In genomic region chr7:101541132-101541531, GRCm38 (mm10) we compare ENCODE assay signal across 9 mouse cellular contexts. TPM values are rescaled to one million over a fixed set of nuclear protein-coding genes. Genes with fewer than 3 reads are reported as not detected.
DNase-seq lines count a peak whose midpoint lies in the region; ATAC-seq and TF ChIP-seq lines count a peak whose summit lies in the region.
"Had no signal": no experiment of that assay in that cellular context is flagged by ENCODE, and none has a peak within 500 bp of the region (broad histone marks: within the 10 kb centered on the region; RNA-seq: fewer than 3 reads in every experiment).

No protein-coding gene starts in this region.

- TF ChIP-seq CTCF in lung, adult 2 months (IDR thresholded peaks at IDR 0.05; ENCODE audit: insufficient read depth, low read length), result peak; percentile 69

- no peak overlapping the region for H3K4me3 ChIP-seq in heart, embryonic 14.5 days (ENCODE audit: control insufficient read depth in 1 of 2, insufficient read depth in 1 of 2, low read depth in 1 of 2, low read length in 2 of 2)
- no peak overlapping the region for H3K4me3 ChIP-seq in lung, adult 2 months (replicated peaks; ENCODE audit: extremely low read depth, low read depth, low read length)
- H3K4me3 ChIP-seq: heart, embryonic 15.5 days had no signal

- 3% methylated on average over 11 of the region's 11 CpGs for WGBS in heart, embryonic 14.5 days
- 4% methylated on average over 11 of the region's 11 CpGs for WGBS in lung, adult 2 months

- no peak overlapping the region for H3K9ac ChIP-seq in heart, embryonic 14.5 days (ENCODE audit: low read length)
- H3K9ac ChIP-seq: heart, embryonic 15.5 days had no signal

- no peak overlapping the region for H3K27ac ChIP-seq in heart, embryonic 14.5 days (replicated peaks in 1 of 2; ENCODE audit: control insufficient read depth in 1 of 2, insufficient read depth in 1 of 2, low read depth in 2 of 2, low read length in 2 of 2)
- H3K27ac ChIP-seq: heart, embryonic 15.5 days had no signal

- H3K4me1 ChIP-seq in heart, embryonic 14.5 days (ENCODE audit: control insufficient read depth in 2 of 2, insufficient read depth in 2 of 2, low read length in 2 of 2), result no peaks in the 10 kb centered on the region
- no peaks in the 10 kb centered on the region for H3K4me1 ChIP-seq in lung, adult 2 months (ENCODE audit: control insufficient read depth, insufficient read depth, low read length)
- H3K4me1 ChIP-seq: heart, embryonic 15.5 days had no signal

- no peak for TF ChIP-seq POLR2A in lung, adult 2 months (IDR thresholded peaks at IDR 0.05; ENCODE audit: borderline replicate concordance, extremely low read depth, low read depth, low read length)

- H3K4me2 ChIP-seq in heart, embryonic 14.5 days (ENCODE audit: low read length), result 0 out of 2 replicates have a peak overlapping the region, but pooled peaks have one; percentile 1
- H3K4me2 ChIP-seq: heart, embryonic 15.5 days had no signal

- no peaks in the 10 kb centered on the region for H3K27me3 ChIP-seq in heart, embryonic 14.5 days (ENCODE audit: control insufficient read depth, insufficient read depth, low read length)
- H3K27me3 ChIP-seq: heart, embryonic 15.5 days had no signal

- H3K9me3 ChIP-seq in heart, embryonic 14.5 days (ENCODE audit: control insufficient read depth, low read length), result no peaks in the 10 kb centered on the region
- H3K9me3 ChIP-seq: heart, embryonic 15.5 days had no signal

- no peak for ATAC-seq in heart, embryonic 14.5 days (ENCODE audit: insufficient number of reproducible peaks, insufficient read depth, low FRiP score, low read depth)

- DNase-seq in CD4-positive, CD25-positive, alpha-beta regulatory T cell, adult 2 months (ENCODE audit: low read depth, low spot score), result peak; percentile 92
- peak; percentile 56 for DNase-seq in adrenal gland, adult 8-10 months
- peak; percentile 71 for DNase-seq in embryo, embryonic 11.5 days (ENCODE audit: low read depth, low spot score)
- DNase-seq in kidney, postnatal 10 days, result peak; percentile 87
- peak; percentile 39 for DNase-seq in lung, adult 2 months
- peak; percentile 21 for DNase-seq in ovary, adult 18-20 months (ENCODE audit: low spot score)
- peak; percentile 43 to 72 for DNase-seq in thymus, postnatal 10 days (ENCODE audit: low spot score in 2 of 2)

- H3K36me3 ChIP-seq in heart, embryonic 14.5 days (ENCODE audit: control insufficient read depth, insufficient read depth, low read length), result no peaks in the 10 kb centered on the region
- H3K36me3 ChIP-seq: heart, embryonic 15.5 days had no signal

RNA-seq across cellular contexts. Expression of gene Art2b, which starts 44.3 kb away (rescaled TPM):
- total RNA-seq in adrenal gland, adult 8-10 months (2022), result under 1 TPM in 2 of 4 experiments, not detected in 2; 0.12 TPM
- polyA plus RNA-seq in heart, embryonic 14.5 days (2014; fragmentation: Nextera tagmentation; extraction: Ambion mirVana), result not detected in 2 replicates
- polyA plus RNA-seq in lung, adult 2 months (2012; rRNA removed), result 0.42 and 1.0 TPM in 2 replicates
- polyA plus RNA-seq: heart, embryonic 15.5 days had no signal

Comparison
In these comparisons a context has a peak if more than half of its experiments do, and no peak if none do; other contexts are left out.
1. DNase-seq: peak in every context shown above with its lines; median percentile 92 in CD4-positive, CD25-positive, alpha-beta regulatory T cell, adult 2 months; 87 in kidney, postnatal 10 days; 71 in embryo, embryonic 11.5 days; 58 in thymus, postnatal 10 days; 56 in adrenal gland, adult 8-10 months; 39 in lung, adult 2 months; 21 in ovary, adult 18-20 months.